Mouse (Mus musculus) embryonic fibroblast, embryonic 13.5 days (primary cell): ENCODE results near the gene Rev1.

Source experiments
- CTCF ChIP-seq: IDR thresholded peaks from 2 replicates; pipeline ENCODE4 v1.5.1; 2011; ENCODE audit warnings: mild to moderate bottlenecking, control low read depth, low read length, moderate library complexity, borderline replicate concordance; ENCODE audit not compliant: insufficient read depth
- POLR2A ChIP-seq: IDR thresholded peaks from 2 replicates; pipeline ENCODE4 v1.6.1; 2011; ENCODE audit warnings: low read depth, mild to moderate bottlenecking, control low read depth, low read length, moderate library complexity

DNA sequence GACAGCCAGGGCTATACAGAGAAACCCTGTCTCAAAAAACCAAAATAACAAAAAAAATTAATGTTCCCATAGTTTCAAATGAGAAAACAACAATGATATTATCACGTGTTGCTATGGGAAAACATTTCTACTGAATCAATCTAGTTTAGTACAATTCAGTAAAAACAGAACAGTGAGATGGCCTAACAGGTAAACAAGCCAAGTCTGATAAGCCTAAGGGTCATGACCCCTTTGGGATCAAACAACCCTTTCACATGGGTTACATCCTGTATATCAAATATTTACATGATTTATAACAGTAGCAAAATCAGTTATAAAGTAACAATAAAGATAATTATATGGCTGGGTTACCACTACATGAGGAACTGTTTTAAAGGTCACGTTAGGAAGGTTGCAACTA is 11.0 kb downstream of the Rev1 start:
- TF ChIP-seq CTCF = no peak
- TF ChIP-seq POLR2A = no peak
